8 mouse cellular contexts compared by ENCODE assay signal in the genomic region with DNA sequence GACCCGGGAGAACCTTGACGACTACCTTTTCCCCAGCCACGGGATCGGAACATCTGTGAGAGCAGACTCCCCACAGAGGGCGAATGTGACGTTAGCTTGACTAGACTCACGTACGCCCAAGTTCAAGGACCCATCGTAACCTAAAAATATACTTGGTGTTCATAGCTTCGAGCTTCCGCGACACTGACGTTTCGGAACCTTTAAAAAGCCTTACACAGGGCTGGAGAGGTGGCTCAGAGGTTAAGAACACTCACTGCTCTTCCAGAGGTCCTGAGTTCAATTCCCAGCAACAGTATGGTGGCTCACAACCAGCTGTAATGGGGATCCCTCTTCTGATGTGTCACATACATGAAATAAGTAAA. TPM values are rescaled to one million over a fixed set of nuclear protein-coding genes. Genes with fewer than 3 reads are reported as not detected.
DNase-seq lines count a peak whose midpoint lies in the region; ATAC-seq and TF ChIP-seq lines count a peak whose summit lies in the region.

No protein-coding gene starts in this region.

- peaks cover 9% of the 10 kb centered on the region for H3K4me1 ChIP-seq in heart, embryonic 16.5 days (ENCODE audit: control insufficient read depth, insufficient read depth, low read length)
- peaks cover 18% of the 10 kb centered on the region for H3K4me1 ChIP-seq in G1E (ENCODE audit: insufficient read depth, low read depth, low read length)
- peaks cover 24% of the 10 kb centered on the region for H3K4me1 ChIP-seq in hindbrain, embryonic 10.5 days (replicated peaks)
- peaks cover 27% of the 10 kb centered on the region for H3K4me1 ChIP-seq in midbrain, embryonic 10.5 days

- no peak for TF ChIP-seq CTCF in G1E (IDR thresholded peaks at IDR 0.05; ENCODE audit: low read depth, low read length)

- intact Hi-C loops in heart, postnatal 25 days (cut with DNase I), result loop anchor here (2.0 to 5.0 kb wide), 2 partner anchors 111 to 137 kb away; partner anchors contain the start of genes Mplkip, Rala and Sugct

- peak overlapping the region; percentile 99 for H3K4me3 ChIP-seq in heart, embryonic 16.5 days (ENCODE audit: low read length)
- peak overlapping the region; percentile 98 for H3K4me3 ChIP-seq in G1E (ENCODE audit: low read depth, low read length)
- H3K4me3 ChIP-seq in hindbrain, embryonic 10.5 days, result peak overlapping the region; percentile 98
- H3K4me3 ChIP-seq in midbrain, embryonic 10.5 days, result peak overlapping the region; percentile 99

- H3K27me3 ChIP-seq in heart, embryonic 16.5 days (ENCODE audit: control insufficient read depth, insufficient read depth, low read length), result no peaks in the 10 kb centered on the region
- peaks cover 1% of the 10 kb centered on the region; the same call in 1 of the 2 replicates for H3K27me3 ChIP-seq in G1E (ENCODE audit: insufficient read depth, low read length)
- no peaks in the 10 kb centered on the region for H3K27me3 ChIP-seq in hindbrain, embryonic 10.5 days (ENCODE audit: insufficient read depth, poor library complexity, severe bottlenecking)
- H3K27me3 ChIP-seq in midbrain, embryonic 10.5 days (ENCODE audit: low read depth, poor library complexity, severe bottlenecking), result no peaks in the 10 kb centered on the region

- peak overlapping the region; percentile 77 for H3K9ac ChIP-seq in heart, embryonic 16.5 days (ENCODE audit: low read length)

- peak overlapping the region; percentile 59 for H3K4me2 ChIP-seq in heart, embryonic 16.5 days (ENCODE audit: low read depth, low read length)

- no peak for DNase-seq in heart, postnatal 25 days (ENCODE audit: low spot score)
- DNase-seq in G1E (ENCODE audit: low spot score) (no peak), MN1 (ENCODE audit: low spot score) (no peak)
- no peak for DNase-seq in hindbrain, embryonic 10.5 days (ENCODE audit: low spot score)
- DNase-seq in midbrain, embryonic 10.5 days (ENCODE audit: low spot score), result no peak
- DNase-seq in ovary, adult 18-20 months (ENCODE audit: low spot score), result no peak
- DNase-seq in thymus, postnatal 0 days (ENCODE audit: low spot score), result no peak

- peak overlapping the region; percentile 99 for H3K27ac ChIP-seq in heart, embryonic 16.5 days (ENCODE audit: low read length)
- H3K27ac ChIP-seq in hindbrain, embryonic 10.5 days, result peak overlapping the region; percentile 96
- H3K27ac ChIP-seq in midbrain, embryonic 10.5 days (replicated peaks), result peak overlapping the region; percentile 95

- no peaks in the 10 kb centered on the region for H3K36me3 ChIP-seq in heart, embryonic 16.5 days (ENCODE audit: control insufficient read depth, insufficient read depth)
- peaks cover 8% of the 10 kb centered on the region for H3K36me3 ChIP-seq in G1E (replicated peaks)
- peaks cover 3% of the 10 kb centered on the region for H3K36me3 ChIP-seq in hindbrain, embryonic 10.5 days
- peaks cover 4% of the 10 kb centered on the region for H3K36me3 ChIP-seq in midbrain, embryonic 10.5 days

- ATAC-seq in heart, embryonic 16.5 days (replicated peaks; ENCODE audit: extremely low read depth, insufficient read depth, low FRiP score), result no peak
- no peak for ATAC-seq in G1E (ENCODE audit: extremely low read depth, insufficient number of reproducible peaks, low FRiP score, poor library complexity, severe bottlenecking)

- no peaks in the 10 kb centered on the region for H3K9me3 ChIP-seq in heart, embryonic 16.5 days (replicated peaks; ENCODE audit: control insufficient read depth, low read length)
- no peaks in the 10 kb centered on the region for H3K9me3 ChIP-seq in G1E (replicated peaks)
- H3K9me3 ChIP-seq in hindbrain, embryonic 10.5 days, result no peaks in the 10 kb centered on the region
- H3K9me3 ChIP-seq in midbrain, embryonic 10.5 days (replicated peaks), result no peaks in the 10 kb centered on the region

- 0% methylated on average over 14 of the region's 14 CpGs for WGBS in heart, embryonic 16.5 days
- WGBS in hindbrain, embryonic 10.5 days, result 1% methylated on average over 14 of the region's 14 CpGs
- WGBS in midbrain, embryonic 10.5 days, result under 1% methylated on average over 14 of the region's 14 CpGs

RNA-seq across cellular contexts. Expression of gene Cdk13, which starts 0.7 kb away (rescaled TPM):
- 10.0 and 10.9 TPM in 2 replicates for polyA plus RNA-seq in heart, embryonic 16.5 days (2015; fragmentation: Nextera tagmentation; extraction: Ambion mirVana)
- 10 to 100 TPM; 22.3 to 28.9 TPM for total RNA-seq in heart, postnatal 25 days (2021)
- 166 and 181 TPM in 2 replicates for total RNA-seq in G1E (2014; fragmentation: Nextera tagmentation)
- total RNA-seq in G1E (2017), result 70.3 and 71.7 TPM in 2 replicates
- 227 and 324 TPM in 2 replicates for polyA plus RNA-seq in G1E (2012)
- polyA plus RNA-seq in hindbrain, embryonic 10.5 days (2016; fragmentation: Nextera tagmentation; extraction: Ambion mirVana), result 15.0 and 16.3 TPM in 2 replicates
- 11.2 and 11.6 TPM in 2 replicates for polyA plus RNA-seq in midbrain, embryonic 10.5 days (2016; fragmentation: Nextera tagmentation; extraction: Ambion mirVana)
- polyA plus RNA-seq in thymus, postnatal 0 days (2015; fragmentation: Nextera tagmentation; extraction: Ambion mirVana), result 18.5 and 26.6 TPM in 2 replicates
